Mouse (Mus musculus): ENCODE data around the gene Grb2.

GRCm38 (mm10) chr11:115682411-115682810 lies 26.0 kb downstream of the Grb2 start:
- no peak for TF ChIP-seq CTCF (IDR thresholded peaks at IDR 0.05; ENCODE audit: low read depth)
- TF ChIP-seq EP300 (IDR thresholded peaks at IDR 0.05; ENCODE audit: low read depth), result no peak

Measured in liver, embryonic 14.5 days (tissue).